Mouse (Mus musculus) bone marrow, adult 2 months (tissue): ENCODE measurements around the gene Il12a.

Experiments
- CTCF ChIP-seq: fragments of 200-500 bp; IDR thresholded peaks from 2 replicates; pipeline ENCODE4 v1.5.1; 2011; ENCODE audit warnings: low read length, control low read depth; ENCODE audit not compliant: control insufficient read depth, insufficient read depth
- POLR2A ChIP-seq: fragments of 200-500 bp; IDR thresholded peaks from 2 replicates; pipeline ENCODE4 v1.6.1; 2011; ENCODE audit warnings: low read depth, mild to moderate bottlenecking, control low read depth, low read length, borderline replicate concordance; ENCODE audit not compliant: control insufficient read depth

- TF ChIP-seq CTCF (no peak), POLR2A (peak; percentile 49; the same call in 1 of the 2 replicates)
These were observed 795 bp downstream of the Il12a start for GRCm38 (mm10) chr3:68691100-68691778.
